Mouse (Mus musculus) adrenal gland, adult 8-10 months (tissue): Measurements from ENCODE around the gene H2-Q1. TPM values are rescaled to one million over a fixed set of nuclear protein-coding genes. Genes with fewer than 3 reads are reported as not detected.
"Not testable (repeated sequence)": the region's sequence is repeated elsewhere in the genome, so short reads cannot be mapped to it uniquely, and the experiment has no call there.

Experiments used
- DNase-seq: peaks from one replicate; pipeline ENCODE4 v3.0.0; 2022
- total RNA-seq, 4 experiments: library from RNA; stranded (reverse); gene quantifications; 2 replicates each; pipeline ENCODE4 v1.2.4; 2022

Gene H2-Q1
- total RNA-seq: 1 to 10 TPM; 3.6 to 5.8 (median 4.6) TPM

GRCm38 (mm10) chr17:35320327-35321081 is at the start of gene H2-Q1:
Gene H2-Q1 (plus strand): TSS chr17:35320405.
- DNase-seq: no peak

- DNase-seq: no peak
These were observed 48.0 kb upstream of the H2-Q1 start for GRCm38 (mm10) chr17:35272249-35272648.

GRCm38 (mm10) chr17:35274770-35275169 is 45.4 kb upstream of the H2-Q1 start:
- peak; percentile 77 for DNase-seq

- DNase-seq: no peak
These were observed 43.8 kb upstream of the H2-Q1 start for GRCm38 (mm10) chr17:35276304-35276864.

- DNase-seq: no peak
These were observed 42.2 kb upstream of the H2-Q1 start for GRCm38 (mm10) chr17:35278049-35278448.

GRCm38 (mm10) chr17:35278957-35279688 is 41.1 kb upstream of the H2-Q1 start:
- no peak for DNase-seq

GRCm38 (mm10) chr17:35280276-35280675 is 39.9 kb upstream of the H2-Q1 start:
- DNase-seq: no peak

- DNase-seq: no peak
These were observed 34.8 kb upstream of the H2-Q1 start for GRCm38 (mm10) chr17:35285431-35285830.

- peak; percentile 23 for DNase-seq
These were observed 24.4 kb upstream of the H2-Q1 start for GRCm38 (mm10) chr17:35295796-35296195.

- not testable (repeated sequence) for DNase-seq
These were observed 19.8 kb upstream of the H2-Q1 start for GRCm38 (mm10) chr17:35300261-35300945.

GRCm38 (mm10) chr17:35301645-35302258 is 18.5 kb upstream of the H2-Q1 start:
- peak; percentile 80 for DNase-seq

- no peak for DNase-seq
These were observed 16.9 kb upstream of the H2-Q1 start for GRCm38 (mm10) chr17:35303271-35303670.

GRCm38 (mm10) chr17:35303756-35304350 is 16.4 kb upstream of the H2-Q1 start:
- DNase-seq: peak; percentile 72

GRCm38 (mm10) chr17:35304478-35304877 is 15.7 kb upstream of the H2-Q1 start:
- DNase-seq: no peak

GRCm38 (mm10) chr17:35304921-35305320 is 15.3 kb upstream of the H2-Q1 start:
- not testable (repeated sequence) for DNase-seq

- no peak for DNase-seq
These were observed 1.5 kb upstream of the H2-Q1 start for GRCm38 (mm10) chr17:35318671-35319070.

GRCm38 (mm10) chr17:35325124-35325523 is 4.9 kb downstream of the H2-Q1 start:
- DNase-seq: not testable (repeated sequence)

GRCm38 (mm10) chr17:35326000-35326399 is 5.8 kb downstream of the H2-Q1 start:
- DNase-seq: not testable (repeated sequence)

- not testable (repeated sequence) for DNase-seq
These were observed 9.5 kb downstream of the H2-Q1 start for GRCm38 (mm10) chr17:35329714-35330113.

- not testable (repeated sequence) for DNase-seq
These were observed 11.3 kb downstream of the H2-Q1 start for GRCm38 (mm10) chr17:35331546-35331945.

- no peak for DNase-seq
These were observed 22.0 kb downstream of the H2-Q1 start, which contains the start of gene H2-Q2 for GRCm38 (mm10) chr17:35342071-35342671. Gene H2-Q2 (plus strand): TSS chr17:35342242.
